Mouse (Mus musculus) kidney, embryonic 14.5 days (tissue): Measurements from ENCODE around the gene Cacna1c. TPM values are rescaled to one million over a fixed set of nuclear protein-coding genes. Genes with fewer than 3 reads are reported as not detected.

ENCODE experiments used
- ATAC-seq: fragments of 200-750 bp; cut with Nextera tagmentation; 2 replicates; pipeline ENCODE4 v1.8.0; 2017; ENCODE audit warnings: moderate number of reproducible peaks, mild to moderate bottlenecking, moderate TSS enrichment, moderate library complexity; ENCODE audit not compliant: low FRiP score, low TSS enrichment
- H3K27ac ChIP-seq: fragments of 300-500 bp; sonication (generic); 2 replicates; pipeline ENCODE4 v1.5.1; 2014; ENCODE audit warnings: low read depth, mild to moderate bottlenecking, low read length, moderate library complexity, mixed read lengths
- H3K27me3 ChIP-seq: fragments of 300-500 bp; sonication (generic); 2 replicates; pipeline ENCODE4 v1.6.1; 2014; ENCODE audit warnings: mild to moderate bottlenecking, low read length; ENCODE audit not compliant: control insufficient read depth, insufficient read depth
- H3K36me3 ChIP-seq: fragments of 300-500 bp; sonication (generic); 2 replicates; pipeline ENCODE4 v1.6.1; 2014; ENCODE audit warnings: low read length, mixed read lengths; ENCODE audit not compliant: control insufficient read depth, insufficient read depth
- H3K4me1 ChIP-seq: fragments of 300-500 bp; sonication (generic); 2 replicates; pipeline ENCODE4 v1.6.1; 2014; ENCODE audit warnings: low read length, mixed read lengths; ENCODE audit not compliant: control insufficient read depth, insufficient read depth
- H3K4me2 ChIP-seq: fragments of 300-500 bp; sonication (generic); replicated peaks from 2 replicates; pipeline ENCODE4 v1.6.1; 2014; ENCODE audit warnings: low read depth, mild to moderate bottlenecking, low read length
- H3K4me3 ChIP-seq: fragments of 300-500 bp; sonication (generic); 2 replicates; pipeline ENCODE4 v1.5.1; 2014; ENCODE audit warnings: mild to moderate bottlenecking, low read length
- H3K9ac ChIP-seq: fragments of 300-500 bp; sonication (generic); 2 replicates; pipeline ENCODE4 v1.6.1; 2014; ENCODE audit warnings: low read depth, mild to moderate bottlenecking, low read length, moderate library complexity
- H3K9me3 ChIP-seq: fragments of 300-500 bp; sonication (generic); 2 replicates; pipeline ENCODE4 v1.6.1; 2016; ENCODE audit warnings: low read length; ENCODE audit not compliant: control insufficient read depth
- WGBS: fragments of 180-500 bp; shearing (Covaris S2); extraction: QIAGEN DNeasy Blood & Tissue Kit; methylation state at CpG from one replicate; pipeline ENCODE4 v1.1.7; 2014; 5-methylcytosine and 5-hydroxymethylcytosine counted together
- polyA plus RNA-seq: library from polyadenylated mRNA; unstranded; fragments of >200 nt; fragmentation: Nextera tagmentation; extraction: Ambion mirVana; gene quantifications from 2 replicates; pipeline ENCODE4 v1.2.1, GENCODE M21; 2014

Gene Cacna1c
- polyA plus RNA-seq, 1 experiment from 2014 or later: 3.3 TPM

- Histone ChIP-seq H3K27me3 (no peaks in the 10 kb centered on the region; the same call in 1 of the 2 replicates), H3K9ac (no peak overlapping the region), H3K4me3 (no peak overlapping the region), H3K9me3 (no peaks in the 10 kb centered on the region), H3K4me1 (no peaks in the 10 kb centered on the region), H3K36me3 (no peaks in the 10 kb centered on the region), H3K27ac (no peak overlapping the region), H3K4me2 (no peak overlapping the region)
- peak; percentile 14; the same call in 1 of the 2 replicates for ATAC-seq
- WGBS: 22% methylated on average over 2 of the region's 2 CpGs
These were observed 350.4 kb downstream of the Cacna1c start for GRCm38 (mm10) chr6:118845829-118846228.

- no peaks in the 10 kb centered on the region for H3K4me1 ChIP-seq
- no peak for ATAC-seq
- H3K27ac ChIP-seq: no peak overlapping the region
- H3K27me3 ChIP-seq: no peaks in the 10 kb centered on the region; the same call in 1 of the 2 replicates
- H3K9me3 ChIP-seq: no peaks in the 10 kb centered on the region
- no peak overlapping the region for H3K4me3 ChIP-seq
- no peaks in the 10 kb centered on the region for H3K36me3 ChIP-seq
- 47% methylated on average over 6 of the region's 6 CpGs for WGBS
- H3K4me2 ChIP-seq: no peak overlapping the region
- H3K9ac ChIP-seq: no peak overlapping the region
These were observed 351.0 kb downstream of the Cacna1c start for GRCm38 (mm10) chr6:118845180-118845579.

GRCm38 (mm10) chr6:118843566-118843965 is 352.7 kb downstream of the Cacna1c start:
- Histone ChIP-seq H3K4me2 (no peak overlapping the region), H3K9ac (no peak overlapping the region), H3K36me3 (no peaks in the 10 kb centered on the region), H3K9me3 (no peaks in the 10 kb centered on the region), H3K27ac (no peak overlapping the region), H3K4me1 (peaks cover 14% of the 10 kb centered on the region; the same call in 1 of the 2 replicates), H3K4me3 (no peak overlapping the region), H3K27me3 (no peaks in the 10 kb centered on the region; the same call in 1 of the 2 replicates)
- no peak for ATAC-seq
- 82% methylated on average over 8 of the region's 8 CpGs for WGBS

- 96% methylated on average over 2 of the region's 2 CpGs for WGBS
- no peaks in the 10 kb centered on the region for H3K9me3 ChIP-seq
- H3K4me1 ChIP-seq: peaks cover 14% of the 10 kb centered on the region; the same call in 1 of the 2 replicates
- no peaks in the 10 kb centered on the region for H3K36me3 ChIP-seq
- no peak overlapping the region for H3K4me2 ChIP-seq
- H3K27me3 ChIP-seq: no peaks in the 10 kb centered on the region; the same call in 1 of the 2 replicates
- H3K4me3 ChIP-seq: no peak overlapping the region
- no peak for ATAC-seq
- H3K27ac ChIP-seq: no peak overlapping the region
- no peak overlapping the region for H3K9ac ChIP-seq
These were observed 354.3 kb downstream of the Cacna1c start for GRCm38 (mm10) chr6:118841892-118842291.

- Histone ChIP-seq H3K27ac (0 out of 2 replicates have a peak overlapping the region, but pooled peaks have one; percentile 47), H3K4me2 (0 out of 2 replicates have a peak overlapping the region, but pooled peaks have one; percentile 12), H3K4me1 (peaks cover 14% of the 10 kb centered on the region; the same call in 1 of the 2 replicates), H3K4me3 (no peak overlapping the region), H3K9me3 (no peaks in the 10 kb centered on the region), H3K9ac (no peak overlapping the region), H3K27me3 (no peaks in the 10 kb centered on the region; the same call in 1 of the 2 replicates), H3K36me3 (no peaks in the 10 kb centered on the region)
- peak; percentile 91 for ATAC-seq
- 31% methylated on average over 14 of the region's 14 CpGs for WGBS
These were observed 357.0 kb downstream of the Cacna1c start for GRCm38 (mm10) chr6:118838919-118839915.

GRCm38 (mm10) chr6:118836693-118837092 is 359.5 kb downstream of the Cacna1c start:
- 53% methylated on average over 7 of the region's 7 CpGs for WGBS
- Histone ChIP-seq H3K9ac (no peak overlapping the region), H3K27me3 (no peaks in the 10 kb centered on the region), H3K4me1 (peaks cover 14% of the 10 kb centered on the region; the same call in 1 of the 2 replicates), H3K27ac (no peak overlapping the region), H3K4me2 (no peak overlapping the region), H3K36me3 (no peaks in the 10 kb centered on the region), H3K9me3 (no peaks in the 10 kb centered on the region), H3K4me3 (no peak overlapping the region)
- no peak for ATAC-seq

- Histone ChIP-seq H3K4me1 (peaks cover 5% of the 10 kb centered on the region; the same call in 1 of the 2 replicates), H3K4me3 (no peak overlapping the region), H3K36me3 (no peaks in the 10 kb centered on the region), H3K4me2 (no peak overlapping the region), H3K27ac (no peak overlapping the region), H3K9me3 (no peaks in the 10 kb centered on the region), H3K27me3 (no peaks in the 10 kb centered on the region), H3K9ac (no peak overlapping the region)
- 71% methylated on average over 8 of the region's 8 CpGs for WGBS
- ATAC-seq: no peak
These were observed 362.2 kb downstream of the Cacna1c start for GRCm38 (mm10) chr6:118834046-118834445.

GRCm38 (mm10) chr6:118833049-118833448 is 363.2 kb downstream of the Cacna1c start:
- no peaks in the 10 kb centered on the region for H3K27me3 ChIP-seq
- no peak overlapping the region for H3K4me2 ChIP-seq
- ATAC-seq: no peak
- H3K9ac ChIP-seq: no peak overlapping the region
- 81% methylated on average over 7 of the region's 7 CpGs for WGBS
- H3K4me3 ChIP-seq: no peak overlapping the region
- no peaks in the 10 kb centered on the region for H3K36me3 ChIP-seq
- H3K9me3 ChIP-seq: no peaks in the 10 kb centered on the region
- H3K27ac ChIP-seq: no peak overlapping the region
- peaks cover 3% of the 10 kb centered on the region; the same call in 1 of the 2 replicates for H3K4me1 ChIP-seq

GRCm38 (mm10) chr6:118832616-118833015 is 363.6 kb downstream of the Cacna1c start:
- 85% methylated on average over 2 of the region's 2 CpGs for WGBS
- no peak for ATAC-seq
- Histone ChIP-seq H3K27me3 (no peaks in the 10 kb centered on the region), H3K4me2 (no peak overlapping the region), H3K9ac (no peak overlapping the region), H3K4me3 (no peak overlapping the region), H3K27ac (no peak overlapping the region), H3K36me3 (no peaks in the 10 kb centered on the region), H3K9me3 (no peaks in the 10 kb centered on the region), H3K4me1 (peaks cover 7% of the 10 kb centered on the region)
